Mouse (Mus musculus) cerebellum, adult 2 months (tissue): ENCODE results near the gene Bri3.

Source experiments
- CTCF ChIP-seq: fragments of 200-500 bp; IDR thresholded peaks from 2 replicates; pipeline ENCODE4 v1.5.1; 2011; ENCODE audit warnings: low read depth, mild to moderate bottlenecking, control low read depth, low read length, moderate library complexity, borderline replicate concordance; ENCODE audit not compliant: insufficient read depth
- POLR2A ChIP-seq: fragments of 200-500 bp; IDR thresholded peaks from 2 replicates; pipeline ENCODE4 v1.6.1; 2011; ENCODE audit warnings: low read length, control low read depth, borderline replicate concordance; ENCODE audit not compliant: insufficient read depth

DNA sequence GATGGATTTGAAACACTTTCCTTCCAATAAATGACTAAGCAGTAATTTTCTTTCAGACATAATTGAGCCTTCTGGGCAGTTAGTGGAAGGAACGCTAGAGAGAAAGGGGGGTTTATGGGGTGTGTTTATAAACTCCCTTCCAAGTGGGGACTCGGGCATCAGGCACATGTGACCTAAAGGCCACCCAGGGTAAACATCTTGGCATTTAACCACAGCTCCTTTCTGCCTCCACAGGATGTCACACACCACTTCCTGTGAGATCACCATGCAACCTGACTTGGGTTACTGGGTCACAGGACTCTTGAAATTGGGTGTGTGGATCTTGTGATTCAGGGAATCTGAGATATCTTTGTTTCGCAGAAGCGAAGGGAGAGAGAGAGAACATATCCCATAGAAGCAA is 22.9 kb upstream of the Bri3 start:
- TF ChIP-seq POLR2A (no peak), CTCF (no peak)
